Mouse (Mus musculus) ES-CJ7 (cell line): Measurements from ENCODE around the gene Serpind1.

Experiments used
- DNase-seq: peaks from one replicate; pipeline ENCODE4 v3.0.0; 2011; ENCODE audit warnings: low read depth, low spot score

Gene Serpind1

GRCm38 (mm10) chr16:17346766-17347165 lies 15.6 kb downstream of the Serpind1 start:
- no peak for DNase-seq

- no peak for DNase-seq
Observed at GRCm38 (mm10) chr16:17356031-17356430, 24.9 kb downstream of the Serpind1 start.

- no peak for DNase-seq
Observed at GRCm38 (mm10) chr16:17358787-17359186, 27.6 kb downstream of the Serpind1 start.

- peak; percentile 21 for DNase-seq
Observed at GRCm38 (mm10) chr16:17382306-17382705, 51.1 kb downstream of the Serpind1 start.

GRCm38 (mm10) chr16:17383594-17384326 lies 52.6 kb downstream of the Serpind1 start:
- DNase-seq: no peak

GRCm38 (mm10) chr16:17392784-17393183 lies 61.6 kb downstream of the Serpind1 start:
- DNase-seq: no peak
